Mouse (Mus musculus) kidney, adult 2 months (tissue): ENCODE measurements around the gene Galm. TPM values are rescaled to one million over a fixed set of nuclear protein-coding genes. Genes with fewer than 3 reads are reported as not detected.
"Not testable (repeated sequence)": the region's sequence is repeated elsewhere in the genome, so short reads cannot be mapped to it uniquely, and the experiment has no call there.

Experiments used
- DNase-seq: peaks from one replicate; pipeline ENCODE4 v3.0.0; 2021
- H3K27ac ChIP-seq: fragments of 200-500 bp; 2 replicates; pipeline ENCODE4 v1.5.1; 2012; ENCODE audit warnings: low read depth, low read length, control low read depth, inconsistent platforms; ENCODE audit not compliant: insufficient read depth
- H3K27me3 ChIP-seq: fragments of 200-500 bp; replicated peaks from 2 replicates; pipeline ENCODE4 v1.6.1; 2012; ENCODE audit warnings: mild to moderate bottlenecking, moderate library complexity, low read length, inconsistent platforms; ENCODE audit not compliant: control insufficient read depth, insufficient read depth
- H3K36me3 ChIP-seq: fragments of 200-500 bp; 2 replicates; pipeline ENCODE4 v1.6.1; 2012; ENCODE audit warnings: mild to moderate bottlenecking, moderate library complexity, low read length, inconsistent platforms; ENCODE audit not compliant: control insufficient read depth, insufficient read depth
- H3K4me1 ChIP-seq: fragments of 200-500 bp; 2 replicates; pipeline ENCODE4 v1.6.1; 2011; ENCODE audit warnings: low read length; ENCODE audit not compliant: control insufficient read depth, insufficient read depth
- H3K4me3 ChIP-seq: fragments of 200-500 bp; 2 replicates; pipeline ENCODE4 v1.5.1; 2011; ENCODE audit warnings: mild to moderate bottlenecking, low read depth, low read length, control low read depth; ENCODE audit not compliant: insufficient read depth
- CTCF ChIP-seq: fragments of 200-500 bp; conservative IDR thresholded peaks from 2 replicates; pipeline ENCODE4 v1.5.1; 2011; ENCODE audit warnings: low read depth, mild to moderate bottlenecking, control low read depth, low read length, moderate library complexity, mixed read lengths; ENCODE audit not compliant: insufficient read depth, insufficient read length
- POLR2A ChIP-seq: fragments of 200-500 bp; IDR thresholded peaks from one replicate; pipeline ENCODE4 v1.6.1; 2011; ENCODE audit warnings: low read depth, low read length, control low read depth
- WGBS: fragments of 180-500 bp; shearing (Covaris S2); methylation state at CpG from one replicate; pipeline ENCODE4 v1.1.7; 2018; 5-methylcytosine and 5-hydroxymethylcytosine counted together
- polyA plus RNA-seq: library from polyadenylated mRNA; depleted of rRNA; stranded (reverse); fragments of >200 nt; gene quantifications from 2 replicates; pipeline ENCODE4 v1.2.3, GENCODE M21; 2012

Galm gene
- polyA plus RNA-seq, 1 experiment = 124 TPM

DNA sequence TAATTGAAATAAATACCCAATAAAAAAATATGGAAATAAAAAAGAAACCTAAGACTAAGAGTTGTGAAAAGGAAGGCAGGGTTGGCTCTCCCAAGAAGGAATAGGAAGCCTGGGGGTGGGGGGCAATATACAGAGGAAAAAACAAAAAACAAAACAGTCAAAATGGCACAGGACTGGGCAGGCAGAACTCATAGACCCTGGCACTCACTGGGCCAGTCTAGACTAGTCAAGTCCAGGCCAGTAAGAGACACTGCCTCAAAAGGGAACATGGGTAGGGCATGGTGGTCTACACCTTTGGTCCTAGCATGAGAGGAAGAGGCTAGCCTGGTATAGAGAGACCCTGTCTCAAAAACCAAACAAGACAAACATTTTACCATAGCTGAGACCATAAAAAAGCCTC, 53.2 kb downstream of the Galm start:
- Histone ChIP-seq H3K4me3 (no peak overlapping the region), H3K4me1 (no peaks in the 10 kb centered on the region), H3K36me3 (0 out of 2 replicates have a peak, but pooled peaks cover 1% of the 10 kb centered on the region), H3K27me3 (no peaks in the 10 kb centered on the region), H3K27ac (no peak overlapping the region)
- no peak for DNase-seq
- TF ChIP-seq POLR2A = no peak
- TF ChIP-seq CTCF = no peak

GRCm38 (mm10) chr17:80183615-80184014, 56.3 kb downstream of the Galm start:
- Histone ChIP-seq H3K4me1 (no peaks in the 10 kb centered on the region), H3K4me3 (no peak overlapping the region), H3K27me3 (no peaks in the 10 kb centered on the region), H3K27ac (no peak overlapping the region), H3K36me3 (0 out of 2 replicates have a peak, but pooled peaks cover 1% of the 10 kb centered on the region)
- DNase-seq = no peak
- TF ChIP-seq CTCF = no peak
- TF ChIP-seq POLR2A = no peak
- WGBS = 83% methylated on average over 10 of the region's 10 CpGs

- peak; percentile 31 for DNase-seq
- Histone ChIP-seq H3K4me3 (no peak overlapping the region), H3K36me3 (no peaks in the 10 kb centered on the region; the same call in 1 of the 2 replicates), H3K27me3 (no peaks in the 10 kb centered on the region), H3K27ac (no peak overlapping the region), H3K4me1 (no peaks in the 10 kb centered on the region)
- 57% methylated on average over 5 of the region's 5 CpGs for WGBS
- TF ChIP-seq CTCF (no peak), POLR2A (no peak)
These were observed 65.8 kb downstream of the Galm start for GRCm38 (mm10) chr17:80193075-80193474.

DNA sequence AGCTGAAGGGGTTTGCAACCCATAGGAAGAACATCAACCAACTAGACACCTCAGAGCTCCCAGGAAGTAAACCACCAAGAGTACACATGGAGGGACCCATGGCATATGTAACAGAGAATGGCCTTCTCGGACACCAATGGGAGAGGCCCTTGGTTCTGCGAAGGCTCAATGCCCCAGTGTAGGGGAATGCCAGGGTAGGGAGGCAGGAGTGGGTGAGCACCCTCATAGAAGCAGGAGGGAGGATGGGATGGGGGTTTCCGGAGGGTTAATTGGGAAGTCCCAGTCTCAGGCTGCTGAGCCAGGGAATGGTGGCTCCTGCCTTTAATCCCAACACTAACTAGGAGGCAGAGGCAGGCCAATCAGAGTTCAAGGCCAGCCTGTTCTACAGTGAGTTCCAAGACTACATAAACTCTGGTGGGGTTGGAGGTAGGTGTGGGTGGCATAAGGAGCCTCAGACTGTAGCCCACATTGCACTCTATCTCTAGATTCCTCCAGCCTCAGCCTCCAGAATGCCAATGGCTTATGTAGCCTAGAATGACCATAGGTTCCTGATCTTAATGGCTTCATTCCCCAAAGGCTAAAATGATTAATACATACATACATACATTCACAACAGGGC, 72.0 kb downstream of the Galm start:
- Histone ChIP-seq H3K27me3 (no peaks in the 10 kb centered on the region), H3K4me1 (no peaks in the 10 kb centered on the region), H3K36me3 (peaks cover 7% of the 10 kb centered on the region), H3K27ac (no peak overlapping the region), H3K4me3 (no peak overlapping the region)
- no peak for TF ChIP-seq CTCF
- TF ChIP-seq POLR2A = no peak
- DNase-seq = no peak
- WGBS = 95% methylated on average over 3 of the region's 3 CpGs

DNA sequence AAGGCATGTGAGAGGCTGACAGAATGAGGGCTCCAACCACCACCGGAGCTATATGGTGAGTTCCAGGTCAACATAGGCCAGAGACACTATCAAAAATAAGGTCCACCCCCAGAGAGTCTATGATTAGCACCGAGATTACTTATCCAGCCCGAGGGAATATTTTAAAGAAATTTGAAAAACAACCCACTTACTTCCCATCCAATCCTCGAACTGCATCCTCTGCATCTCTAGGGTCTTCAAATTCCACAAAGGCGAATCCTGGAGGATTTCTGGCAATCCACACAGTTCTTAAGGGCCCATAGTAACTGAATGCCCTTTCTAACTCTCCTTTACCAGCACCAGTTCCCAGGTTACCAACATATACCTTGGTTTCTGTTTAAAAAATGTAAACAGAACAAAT, 78.4 kb downstream of the Galm start:
- TF ChIP-seq POLR2A = no peak
- TF ChIP-seq CTCF = no peak
- DNase-seq = no peak
- WGBS = 3% methylated on average over 5 of the region's 5 CpGs
- H3K4me1 ChIP-seq = peaks cover 3% of the 10 kb centered on the region; the same call in 1 of the 2 replicates
- no peaks in the 10 kb centered on the region for H3K27me3 ChIP-seq
- no peak overlapping the region for H3K27ac ChIP-seq
- peaks cover 11% of the 10 kb centered on the region for H3K36me3 ChIP-seq
- peak overlapping the region; percentile 76; the same call in 1 of the 2 replicates for H3K4me3 ChIP-seq

- H3K27ac ChIP-seq = peak overlapping the region; percentile 63; the same call in 1 of the 2 replicates
- peaks cover 11% of the 10 kb centered on the region for H3K36me3 ChIP-seq
- no peak for DNase-seq
- no peaks in the 10 kb centered on the region for H3K27me3 ChIP-seq
- H3K4me3 ChIP-seq = peak overlapping the region; percentile 76
- no peak for TF ChIP-seq CTCF
- no peak for TF ChIP-seq POLR2A
- under 1% methylated on average over 36 of the region's 36 CpGs for WGBS
- H3K4me1 ChIP-seq = peaks cover 3% of the 10 kb centered on the region; the same call in 1 of the 2 replicates
These were observed 79.0 kb downstream of the Galm start for GRCm38 (mm10) chr17:80206301-80206670.

GRCm38 (mm10) chr17:80206671-80207581, 79.7 kb downstream of the Galm start, which contains the start of the genes Srsf7 and Ttc39d:
TSS of gene Srsf7 (minus strand) at chr17:80207307.
TSS of gene Ttc39d (plus strand) at chr17:80207460.
- Histone ChIP-seq H3K27ac (peak within 1 kb of the TSS; percentile 85), H3K36me3 (peaks cover 11% of the 10 kb centered on the region), H3K27me3 (no peaks in the 10 kb centered on the region), H3K4me3 (peak within 1 kb of the TSS; percentile 76), H3K4me1 (peaks cover 3% of the 10 kb centered on the region; the same call in 1 of the 2 replicates)
- no peak for TF ChIP-seq CTCF
- peak; percentile 100 for TF ChIP-seq POLR2A
- under 1% methylated on average over 95 of the region's 95 CpGs for WGBS
- peak; percentile 98 for DNase-seq

GRCm38 (mm10) chr17:80213998-80214397, 86.7 kb downstream of the Galm start:
- not testable (repeated sequence) for H3K27me3 ChIP-seq, H3K27ac ChIP-seq, DNase-seq, H3K36me3 ChIP-seq, H3K4me3 ChIP-seq, H3K4me1 ChIP-seq
- 98% methylated on average over 4 of the region's 4 CpGs for WGBS
